Mouse (Mus musculus) kidney, adult 2 months (tissue): ENCODE results near the gene Zfyve27. TPM values are rescaled to one million over a fixed set of nuclear protein-coding genes. Genes with fewer than 3 reads are reported as not detected.
A peak's percentile ranks its signal among the peaks of the same experiment; 100 is the strongest.

Source experiments
- DNase-seq: peaks from one replicate; pipeline ENCODE4 v3.0.0; 2021
- H3K27ac ChIP-seq: fragments of 200-500 bp; 2 replicates; pipeline ENCODE4 v1.5.1; 2012; ENCODE audit warnings: low read depth, low read length, control low read depth, inconsistent platforms; ENCODE audit not compliant: insufficient read depth
- H3K27me3 ChIP-seq: fragments of 200-500 bp; replicated peaks from 2 replicates; pipeline ENCODE4 v1.6.1; 2012; ENCODE audit warnings: mild to moderate bottlenecking, moderate library complexity, low read length, inconsistent platforms; ENCODE audit not compliant: control insufficient read depth, insufficient read depth
- H3K36me3 ChIP-seq: fragments of 200-500 bp; 2 replicates; pipeline ENCODE4 v1.6.1; 2012; ENCODE audit warnings: mild to moderate bottlenecking, moderate library complexity, low read length, inconsistent platforms; ENCODE audit not compliant: control insufficient read depth, insufficient read depth
- H3K4me1 ChIP-seq: fragments of 200-500 bp; 2 replicates; pipeline ENCODE4 v1.6.1; 2011; ENCODE audit warnings: low read length; ENCODE audit not compliant: control insufficient read depth, insufficient read depth
- H3K4me3 ChIP-seq: fragments of 200-500 bp; 2 replicates; pipeline ENCODE4 v1.5.1; 2011; ENCODE audit warnings: mild to moderate bottlenecking, low read depth, low read length, control low read depth; ENCODE audit not compliant: insufficient read depth
- CTCF ChIP-seq: fragments of 200-500 bp; conservative IDR thresholded peaks from 2 replicates; pipeline ENCODE4 v1.5.1; 2011; ENCODE audit warnings: low read depth, mild to moderate bottlenecking, control low read depth, low read length, moderate library complexity, mixed read lengths; ENCODE audit not compliant: insufficient read depth, insufficient read length
- POLR2A ChIP-seq: fragments of 200-500 bp; IDR thresholded peaks from one replicate; pipeline ENCODE4 v1.6.1; 2011; ENCODE audit warnings: low read depth, low read length, control low read depth
- WGBS: fragments of 180-500 bp; shearing (Covaris S2); methylation state at CpG from one replicate; pipeline ENCODE4 v1.1.7; 2018; 5-methylcytosine and 5-hydroxymethylcytosine counted together
- polyA plus RNA-seq: library from polyadenylated mRNA; depleted of rRNA; stranded (reverse); fragments of >200 nt; gene quantifications from 2 replicates; pipeline ENCODE4 v1.2.3, GENCODE M21; 2012

Zfyve27 gene
- polyA plus RNA-seq, 1 experiment = 30.7 TPM

DNA sequence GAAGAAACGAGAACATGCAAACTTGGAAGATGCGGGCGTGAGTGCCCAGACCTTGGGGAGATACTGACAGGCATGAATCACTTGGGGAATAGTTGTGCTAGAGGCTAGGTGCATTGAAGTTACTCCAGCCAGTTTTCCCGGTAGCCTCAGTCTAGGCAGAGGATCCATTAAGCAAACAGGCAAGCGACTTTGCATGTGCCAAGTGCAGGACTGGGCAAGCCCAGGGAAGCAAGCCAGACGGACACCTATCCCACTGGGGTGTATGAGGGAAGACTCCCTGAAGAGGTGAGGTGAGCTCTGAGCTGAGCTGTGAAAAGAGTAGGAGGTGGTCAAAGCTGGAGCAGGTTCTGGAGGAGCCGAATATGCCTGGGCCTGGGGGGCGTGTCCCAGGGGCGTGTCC, 3.7 kb downstream of the Zfyve27 start:
- Histone ChIP-seq H3K36me3 (no peaks in the 10 kb centered on the region), H3K27ac (no peak overlapping the region), H3K4me1 (peaks cover 11% of the 10 kb centered on the region), H3K27me3 (no peaks in the 10 kb centered on the region), H3K4me3 (no peak overlapping the region)
- 73% methylated on average over 9 of the region's 9 CpGs for WGBS
- DNase-seq = no peak
- TF ChIP-seq POLR2A (no peak), CTCF (no peak)

DNA sequence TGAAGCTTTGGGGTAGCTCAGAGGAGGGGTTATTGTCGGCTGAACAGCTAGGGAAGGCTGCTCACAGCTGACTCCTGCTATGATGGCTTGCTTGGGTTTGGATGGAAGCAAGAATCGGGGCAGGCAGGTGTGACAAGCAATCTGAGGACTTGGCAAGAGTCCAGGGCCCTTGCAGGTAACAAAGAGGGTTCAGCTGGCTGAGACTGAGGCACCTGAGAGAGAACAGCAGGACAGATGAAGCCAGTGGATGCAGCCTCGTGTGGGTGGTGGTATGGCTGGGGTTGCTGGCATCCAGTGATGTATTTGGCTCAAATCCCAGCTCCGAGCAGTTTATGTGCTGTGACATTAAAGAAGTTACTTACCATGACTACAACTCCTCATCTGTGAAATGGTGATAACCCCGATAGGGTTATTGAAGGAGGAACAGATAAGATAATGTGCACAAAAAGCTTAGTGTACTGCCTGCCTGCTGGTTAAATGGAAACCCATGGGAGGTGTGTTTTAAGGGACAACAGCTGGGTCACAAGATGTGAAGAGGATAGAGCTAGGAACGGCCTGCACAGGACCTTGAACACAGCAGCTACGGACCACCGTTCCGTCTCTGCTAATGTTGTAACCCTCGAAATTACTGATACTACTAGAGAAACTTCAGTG, 5.7 kb downstream of the Zfyve27 start:
- DNase-seq = peak; percentile 30
- H3K36me3 ChIP-seq = no peaks in the 10 kb centered on the region
- H3K27ac ChIP-seq = no peak overlapping the region
- H3K27me3 ChIP-seq = no peaks in the 10 kb centered on the region
- no peak for TF ChIP-seq CTCF
- no peak for TF ChIP-seq POLR2A
- no peak overlapping the region for H3K4me3 ChIP-seq
- peaks cover 11% of the 10 kb centered on the region for H3K4me1 ChIP-seq
- WGBS = 47% methylated on average over 10 of the region's 10 CpGs

DNA sequence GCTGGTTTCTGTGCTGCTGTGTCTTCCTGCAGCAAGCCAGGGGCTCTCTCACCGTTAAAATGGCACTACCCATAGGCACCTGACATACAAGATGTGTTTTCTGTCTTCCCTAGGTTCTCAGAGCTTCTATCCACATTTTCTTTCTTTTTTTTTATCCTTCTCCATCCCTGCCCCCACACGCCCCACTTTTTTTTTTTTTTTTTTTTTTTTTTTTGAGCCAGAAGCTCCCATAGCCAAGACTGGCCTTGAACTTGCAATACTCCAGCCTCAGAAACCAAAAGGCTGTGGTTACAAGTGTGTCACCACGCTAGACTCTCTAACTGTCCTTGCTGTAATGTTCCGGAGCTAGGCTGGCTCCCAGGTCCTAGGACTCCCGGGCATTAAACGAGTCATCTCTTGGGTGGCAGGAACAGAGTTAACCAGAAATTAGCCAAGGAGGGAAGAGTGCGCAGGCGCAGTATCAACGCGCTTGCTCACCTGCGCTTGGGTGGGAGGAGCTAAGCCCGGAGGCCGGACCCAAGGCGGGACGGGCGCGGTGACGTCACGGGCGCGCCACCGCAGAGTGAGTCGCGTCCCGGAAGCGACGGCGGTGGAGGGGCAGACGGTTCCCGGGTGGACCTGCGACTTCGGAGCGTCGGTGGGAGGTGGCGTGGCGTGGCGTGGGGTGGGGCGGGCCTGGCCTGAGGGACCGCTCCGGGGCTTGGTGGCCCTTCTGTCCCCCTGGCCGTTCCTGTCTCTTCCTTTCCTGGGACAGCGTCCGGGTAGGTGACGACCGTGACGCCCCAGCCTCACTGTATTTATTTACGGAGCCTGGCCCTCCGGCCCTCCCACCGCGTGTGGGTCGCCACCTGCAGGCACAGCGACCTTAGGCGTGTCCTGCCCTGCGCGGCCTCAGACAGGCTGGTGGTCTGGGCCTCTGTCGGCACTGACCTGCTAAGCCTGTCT, 6.5 kb downstream of the Zfyve27 start:
- peak; percentile 97 for DNase-seq
- Histone ChIP-seq H3K27ac (no peak overlapping the region), H3K27me3 (no peaks in the 10 kb centered on the region), H3K36me3 (no peaks in the 10 kb centered on the region), H3K4me1 (peaks cover 11% of the 10 kb centered on the region), H3K4me3 (peak overlapping the region; percentile 68)
- WGBS = 2% methylated on average over 55 of the region's 56 CpGs
- no peak for TF ChIP-seq CTCF
- TF ChIP-seq POLR2A = peak; percentile 67

DNA sequence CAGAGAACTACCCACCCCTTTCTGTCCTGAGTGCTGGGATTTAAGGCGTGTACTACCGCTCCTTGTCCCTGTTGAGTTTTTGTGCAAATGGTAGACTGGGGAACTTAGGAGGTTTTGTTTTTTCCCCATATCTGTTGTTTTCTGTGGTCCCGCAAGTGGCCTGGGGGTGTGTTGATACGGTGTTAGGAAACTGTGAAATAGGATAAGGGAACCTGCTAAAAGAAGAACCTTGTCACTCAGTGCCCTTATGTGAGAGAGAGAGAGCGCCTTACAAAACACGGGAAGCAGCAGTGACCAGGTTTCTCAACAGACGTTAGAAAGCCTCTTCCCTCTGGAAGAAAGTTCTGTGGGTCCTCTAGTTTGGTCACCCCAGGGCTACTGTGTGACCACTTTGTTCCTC, 13.1 kb downstream of the Zfyve27 start:
- WGBS = 81% methylated on average over 7 of the region's 7 CpGs
- no peaks in the 10 kb centered on the region for H3K27me3 ChIP-seq

DNA sequence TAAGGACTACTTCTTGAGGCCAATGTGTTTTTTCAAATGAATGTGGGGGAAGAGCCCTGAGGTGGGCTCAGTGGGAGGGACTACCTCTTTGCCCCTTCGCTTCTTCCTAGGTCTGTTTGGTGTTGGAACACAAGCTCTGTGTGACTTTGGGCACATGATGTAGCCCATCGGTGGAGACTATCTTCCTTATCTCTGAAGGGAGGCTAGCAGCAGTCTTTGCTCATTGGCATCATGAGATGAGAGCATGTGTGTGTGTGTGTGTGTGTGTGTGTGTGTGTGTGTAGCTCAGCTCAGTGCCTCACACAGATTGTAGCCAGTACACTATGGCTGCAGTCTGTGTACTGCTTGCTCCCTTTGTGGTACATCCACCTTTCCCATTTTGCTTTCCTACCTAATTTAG, 13.7 kb downstream of the Zfyve27 start:
- Histone ChIP-seq H3K27me3 (no peaks in the 10 kb centered on the region), H3K36me3 (peaks cover 1% of the 10 kb centered on the region; the same call in 1 of the 2 replicates), H3K27ac (no peak overlapping the region), H3K4me1 (no peaks in the 10 kb centered on the region), H3K4me3 (no peak overlapping the region)
- TF ChIP-seq CTCF = no peak
- TF ChIP-seq POLR2A = no peak
- no peak for DNase-seq
- 86% methylated on average over 2 of the region's 2 CpGs for WGBS

More for the DNA sequence above, 13.1 kb downstream of the Zfyve27 start:
- Histone ChIP-seq H3K36me3 (peaks cover 1% of the 10 kb centered on the region; the same call in 1 of the 2 replicates), H3K4me3 (no peak overlapping the region), H3K27ac (no peak overlapping the region), H3K4me1 (peaks cover under 1% of the 10 kb centered on the region; the same call in 1 of the 2 replicates)
- DNase-seq = no peak
- TF ChIP-seq CTCF = no peak

DNA sequence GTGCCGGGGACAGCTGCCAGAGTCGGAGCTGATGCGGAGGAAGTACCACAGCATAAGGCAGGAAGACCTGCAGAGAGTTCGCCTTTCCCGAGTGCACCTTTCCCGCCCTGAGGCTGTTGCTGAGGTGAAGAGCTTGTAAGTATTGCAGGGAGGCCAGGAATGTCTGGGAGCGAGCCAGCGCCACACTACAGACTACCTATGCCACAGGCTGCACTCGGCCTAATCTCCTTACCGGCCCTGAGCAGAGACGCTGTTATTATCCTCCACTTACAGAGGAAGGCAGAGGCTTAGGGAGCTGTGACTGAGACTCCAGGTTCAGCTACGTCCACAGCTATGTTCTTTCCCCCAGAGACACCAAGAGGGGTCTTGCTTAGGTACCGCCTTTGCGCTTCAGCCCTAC, 15.6 kb downstream of the Zfyve27 start:
- 90% methylated on average over 14 of the region's 14 CpGs for WGBS
- DNase-seq = no peak
- Histone ChIP-seq H3K27me3 (no peaks in the 10 kb centered on the region), H3K27ac (no peak overlapping the region), H3K4me1 (no peaks in the 10 kb centered on the region), H3K4me3 (no peak overlapping the region), H3K36me3 (peaks cover 1% of the 10 kb centered on the region; the same call in 1 of the 2 replicates)
- TF ChIP-seq CTCF (no peak), POLR2A (no peak)

DNA sequence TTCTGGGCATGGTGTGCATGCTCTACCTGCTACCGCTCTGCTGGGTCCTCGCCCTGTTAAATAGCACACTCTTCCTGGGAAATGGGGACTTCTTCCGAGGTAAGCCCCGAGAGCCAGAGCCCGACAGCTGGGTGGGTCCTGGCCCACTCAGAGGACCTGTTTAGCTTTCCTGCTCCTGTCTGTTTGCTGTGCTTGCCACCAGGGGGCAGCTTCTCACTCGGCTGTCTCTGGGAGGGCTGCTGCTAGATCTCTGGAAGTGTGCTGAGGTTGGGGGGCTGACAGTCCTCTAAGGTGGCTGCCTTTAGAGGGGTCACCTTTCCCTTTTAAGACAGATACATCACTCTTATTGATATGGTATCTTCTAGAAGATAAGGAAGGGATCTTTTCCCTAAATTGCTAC, 18.9 kb downstream of the Zfyve27 start:
- peak; percentile 40 for TF ChIP-seq CTCF
- no peak for TF ChIP-seq POLR2A
- Histone ChIP-seq H3K27me3 (no peaks in the 10 kb centered on the region), H3K27ac (no peak overlapping the region), H3K4me1 (no peaks in the 10 kb centered on the region), H3K36me3 (peaks cover 1% of the 10 kb centered on the region; the same call in 1 of the 2 replicates), H3K4me3 (no peak overlapping the region)
- WGBS = 66% methylated on average over 6 of the region's 6 CpGs
- DNase-seq = no peak
